Mouse (Mus musculus) heart, embryonic 10.5 days (tissue): ENCODE measurements around the gene Paqr4. TPM values are rescaled to one million over a fixed set of nuclear protein-coding genes. Genes with fewer than 3 reads are reported as not detected.

Experiments
- DNase-seq: peaks from one replicate; pipeline ENCODE4 v3.0.0-alpha.2; 2017; ENCODE audit warnings: low spot score
- H3K27ac ChIP-seq: fragments of 300-500 bp; sonication (generic); 2 replicates; pipeline ENCODE4 v1.5.1; 2016; ENCODE audit warnings: mild to moderate bottlenecking
- H3K27me3 ChIP-seq: fragments of 300-500 bp; sonication (generic); 2 replicates; pipeline ENCODE4 v1.6.1; 2016; ENCODE audit warnings: mild to moderate bottlenecking; ENCODE audit not compliant: poor library complexity, insufficient read depth, severe bottlenecking
- H3K36me3 ChIP-seq: fragments of 300-500 bp; sonication (generic); 2 replicates; pipeline ENCODE4 v1.6.1; 2016; ENCODE audit warnings: mild to moderate bottlenecking, moderate library complexity
- H3K4me1 ChIP-seq: fragments of 300-500 bp; sonication (generic); 2 replicates; pipeline ENCODE4 v1.6.1; 2016; ENCODE audit warnings: mild to moderate bottlenecking
- H3K4me3 ChIP-seq: fragments of 300-500 bp; sonication (generic); 2 replicates; pipeline ENCODE4 v1.5.1; 2016; ENCODE audit warnings: mild to moderate bottlenecking, moderate library complexity
- H3K9me3 ChIP-seq: fragments of 300-500 bp; sonication (generic); 2 replicates; pipeline ENCODE4 v1.6.1; 2016; ENCODE audit warnings: mild to moderate bottlenecking, moderate library complexity
- WGBS: fragments of 180-500 bp; shearing (Covaris S2); methylation state at CpG from one replicate; pipeline ENCODE4 v1.1.7; 2016; 5-methylcytosine and 5-hydroxymethylcytosine counted together
- polyA plus RNA-seq: library from polyadenylated mRNA; unstranded; fragments of >200 nt; fragmentation: Nextera tagmentation; extraction: Ambion mirVana; gene quantifications from 2 replicates; pipeline ENCODE4 v1.2.1, GENCODE M21; 2016

Paqr4 gene
- polyA plus RNA-seq, 1 experiment from 2014 or later = 8.7 TPM

GRCm38 (mm10) chr17:23737493-23738445 is 2.9 kb downstream of the Paqr4 start:
- no peak overlapping the region for H3K4me3 ChIP-seq
- WGBS = 62% methylated on average over 15 of the region's 15 CpGs
- peaks cover 37% of the 10 kb centered on the region for H3K36me3 ChIP-seq
- H3K27ac ChIP-seq = no peak overlapping the region
- DNase-seq = peak; percentile 71
- peaks cover 40% of the 10 kb centered on the region for H3K4me1 ChIP-seq
- H3K27me3 ChIP-seq = peaks cover 62% of the 10 kb centered on the region
- H3K9me3 ChIP-seq = no peaks in the 10 kb centered on the region

- no peaks in the 10 kb centered on the region for H3K9me3 ChIP-seq
- no peak overlapping the region for H3K4me3 ChIP-seq
- H3K4me1 ChIP-seq = peaks cover 15% of the 10 kb centered on the region
- H3K27me3 ChIP-seq = peaks cover 35% of the 10 kb centered on the region
- peaks cover 40% of the 10 kb centered on the region for H3K36me3 ChIP-seq
- 92% methylated on average over 1 of the region's 1 CpGs for WGBS
- no peak for DNase-seq
- no peak overlapping the region for H3K27ac ChIP-seq
Measured at GRCm38 (mm10) chr17:23734341-23734740, 6.3 kb downstream of the Paqr4 start.

GRCm38 (mm10) chr17:23730441-23730840 is 10.2 kb downstream of the Paqr4 start:
- Histone ChIP-seq H3K9me3 (no peaks in the 10 kb centered on the region), H3K27ac (no peak overlapping the region), H3K27me3 (peaks cover 2% of the 10 kb centered on the region; the same call in 1 of the 2 replicates), H3K4me3 (no peak overlapping the region), H3K4me1 (peaks cover 19% of the 10 kb centered on the region), H3K36me3 (peaks cover 20% of the 10 kb centered on the region)
- WGBS = 65% methylated on average over 1 of the region's 1 CpGs
- no peak for DNase-seq

GRCm38 (mm10) chr17:23726758-23727142 is 13.9 kb downstream of the Paqr4 start:
- H3K4me1 ChIP-seq = peaks cover 23% of the 10 kb centered on the region
- peak overlapping the region; percentile 97 for H3K27ac ChIP-seq
- peak overlapping the region; percentile 89 for H3K4me3 ChIP-seq
- H3K36me3 ChIP-seq = no peaks in the 10 kb centered on the region
- peak; percentile 97 for DNase-seq
- no peaks in the 10 kb centered on the region for H3K9me3 ChIP-seq
- peaks cover 2% of the 10 kb centered on the region; the same call in 1 of the 2 replicates for H3K27me3 ChIP-seq
- WGBS = 1% methylated on average over 20 of the region's 20 CpGs

GRCm38 (mm10) chr17:23725999-23726757 is 14.5 kb downstream of the Paqr4 start, which contains the start of gene Pkmyt1:
TSS of gene Pkmyt1 (plus strand) at chr17:23726336.
- Histone ChIP-seq H3K4me1 (peaks cover 23% of the 10 kb centered on the region), H3K27me3 (peaks cover 8% of the 10 kb centered on the region; the same call in 1 of the 2 replicates), H3K27ac (peak within 1 kb of the TSS; percentile 97), H3K4me3 (peak within 1 kb of the TSS; percentile 89), H3K9me3 (no peaks in the 10 kb centered on the region), H3K36me3 (no peaks in the 10 kb centered on the region)
- peak; percentile 97 for DNase-seq
- WGBS = 1% methylated on average over 73 of the region's 73 CpGs

GRCm38 (mm10) chr17:23725477-23725876 is 15.2 kb downstream of the Paqr4 start:
- H3K27me3 ChIP-seq = peaks cover 13% of the 10 kb centered on the region
- 50% methylated on average over 4 of the region's 4 CpGs for WGBS
- DNase-seq = no peak
- H3K27ac ChIP-seq = peak overlapping the region; percentile 97
- H3K4me3 ChIP-seq = peak overlapping the region; percentile 89
- no peaks in the 10 kb centered on the region for H3K36me3 ChIP-seq
- H3K9me3 ChIP-seq = no peaks in the 10 kb centered on the region
- peaks cover 23% of the 10 kb centered on the region for H3K4me1 ChIP-seq

GRCm38 (mm10) chr17:23722376-23723125 is 18.1 kb downstream of the Paqr4 start, which contains the start of gene 1520401A03Rik:
TSS of gene 1520401A03Rik (minus strand) at chr17:23722783.
- H3K27me3 ChIP-seq = peaks cover 31% of the 10 kb centered on the region
- 66% methylated on average over 7 of the region's 7 CpGs for WGBS
- H3K9me3 ChIP-seq = no peaks in the 10 kb centered on the region
- H3K4me3 ChIP-seq = no peak within 1 kb of the TSS
- peaks cover 27% of the 10 kb centered on the region for H3K4me1 ChIP-seq
- no peaks in the 10 kb centered on the region for H3K36me3 ChIP-seq
- no peak for DNase-seq
- H3K27ac ChIP-seq = no peak within 1 kb of the TSS

- 77% methylated on average over 2 of the region's 2 CpGs for WGBS
- no peaks in the 10 kb centered on the region for H3K36me3 ChIP-seq
- no peak for DNase-seq
- peaks cover 36% of the 10 kb centered on the region for H3K27me3 ChIP-seq
- H3K4me1 ChIP-seq = peaks cover 20% of the 10 kb centered on the region
- no peaks in the 10 kb centered on the region for H3K9me3 ChIP-seq
- no peak overlapping the region for H3K4me3 ChIP-seq
- H3K27ac ChIP-seq = no peak overlapping the region
Measured at GRCm38 (mm10) chr17:23721886-23722285, 18.8 kb downstream of the Paqr4 start.

GRCm38 (mm10) chr17:23719455-23719854 is 21.2 kb downstream of the Paqr4 start:
- Histone ChIP-seq H3K4me3 (no peak overlapping the region), H3K27me3 (peaks cover 39% of the 10 kb centered on the region), H3K4me1 (peaks cover 7% of the 10 kb centered on the region; the same call in 1 of the 2 replicates), H3K36me3 (no peaks in the 10 kb centered on the region), H3K9me3 (no peaks in the 10 kb centered on the region), H3K27ac (no peak overlapping the region)
- no peak for DNase-seq
- 42% methylated on average over 1 of the region's 1 CpGs for whole genome bisulfite sequencing

- 55% methylated on average over 2 of the region's 2 CpGs for WGBS
- Histone ChIP-seq H3K4me3 (no peak overlapping the region), H3K27me3 (peaks cover 55% of the 10 kb centered on the region), H3K4me1 (peaks cover 3% of the 10 kb centered on the region; the same call in 1 of the 2 replicates), H3K36me3 (no peaks in the 10 kb centered on the region), H3K9me3 (no peaks in the 10 kb centered on the region), H3K27ac (no peak overlapping the region)
- DNase-seq = no peak
Measured at GRCm38 (mm10) chr17:23717003-23717402, 23.7 kb downstream of the Paqr4 start.

- Histone ChIP-seq H3K36me3 (no peaks in the 10 kb centered on the region), H3K27me3 (peaks cover 71% of the 10 kb centered on the region), H3K4me3 (no peak overlapping the region), H3K9me3 (no peaks in the 10 kb centered on the region), H3K4me1 (no peaks in the 10 kb centered on the region), H3K27ac (no peak overlapping the region)
- peak; percentile 88 for DNase-seq
- 0% methylated on average over 3 of the region's 3 CpGs for WGBS
Measured at GRCm38 (mm10) chr17:23706212-23706611, 34.5 kb downstream of the Paqr4 start.

- no peak for DNase-seq
- Histone ChIP-seq H3K9me3 (no peaks in the 10 kb centered on the region), H3K36me3 (no peaks in the 10 kb centered on the region), H3K27ac (no peak overlapping the region), H3K4me1 (no peaks in the 10 kb centered on the region), H3K27me3 (peaks cover 75% of the 10 kb centered on the region), H3K4me3 (no peak overlapping the region)
- WGBS = 75% methylated on average over 7 of the region's 7 CpGs
Measured at GRCm38 (mm10) chr17:23705525-23706104, 35.1 kb downstream of the Paqr4 start.
